24 mouse cellular contexts compared by ENCODE assay signal in the genomic region with DNA sequence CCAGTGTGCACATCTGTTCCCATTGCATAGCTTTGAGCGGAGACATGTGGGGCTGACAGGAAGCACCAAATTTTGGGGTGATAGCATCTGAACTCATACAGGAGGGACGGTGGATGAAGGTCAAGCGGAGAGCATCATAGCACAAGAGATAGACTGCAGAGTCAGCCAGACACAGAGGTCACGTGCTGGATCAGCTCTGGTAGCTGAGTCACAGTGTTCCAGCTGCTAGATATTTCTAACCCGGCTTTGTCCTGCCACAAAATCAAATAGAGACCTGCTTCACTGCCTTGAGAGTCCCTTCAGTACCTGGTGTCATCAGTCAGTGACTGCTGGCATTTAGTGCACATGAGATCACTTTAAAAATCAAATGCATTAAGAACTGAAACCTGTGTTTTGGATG. TPM values are rescaled to one million over a fixed set of nuclear protein-coding genes. Genes with fewer than 3 reads are reported as not detected.
DNase-seq lines count a peak whose midpoint lies in the region; ATAC-seq lines count a peak whose summit lies in the region.
"Had no signal": no experiment of that assay in that cellular context is flagged by ENCODE, and none has a peak within 500 bp of the region (broad histone marks: within the 10 kb centered on the region; RNA-seq: fewer than 3 reads in every experiment).

No protein-coding gene starts in this region.

- no peak overlapping the region for H3K4me3 ChIP-seq in neural tube, embryonic 12.5 days
- H3K4me3 ChIP-seq in hindbrain, embryonic 16.5 days (ENCODE audit: low read length) = no peak overlapping the region
- H3K4me3 ChIP-seq: embryonic facial prominence, embryonic 13.5 days; midbrain, embryonic 12.5 days had no signal

- H3K4me2 ChIP-seq in neural tube, embryonic 12.5 days (replicated peaks) = no peak overlapping the region
- H3K4me2 ChIP-seq in hindbrain, embryonic 16.5 days (ENCODE audit: low read length) = no peak overlapping the region
- H3K4me2 ChIP-seq: embryonic facial prominence, embryonic 13.5 days; midbrain, embryonic 12.5 days had no signal

- no peaks in the 10 kb centered on the region for H3K27me3 ChIP-seq in neural tube, embryonic 12.5 days (replicated peaks)
- H3K27me3 ChIP-seq in hindbrain, embryonic 16.5 days (replicated peaks; ENCODE audit: control insufficient read depth, insufficient read depth, low read length) = no peaks in the 10 kb centered on the region
- H3K27me3 ChIP-seq: embryonic facial prominence, embryonic 13.5 days had no signal

- H3K36me3 ChIP-seq in neural tube, embryonic 12.5 days = no peaks in the 10 kb centered on the region
- H3K36me3 ChIP-seq in hindbrain, embryonic 16.5 days (ENCODE audit: control insufficient read depth, insufficient read depth, low read length) = no peaks in the 10 kb centered on the region
- H3K36me3 ChIP-seq: embryonic facial prominence, embryonic 13.5 days; midbrain, embryonic 12.5 days had no signal

- peaks cover 6% of the 10 kb centered on the region; the same call in 1 of the 2 replicates for H3K4me1 ChIP-seq in neural tube, embryonic 12.5 days
- H3K4me1 ChIP-seq in hindbrain, embryonic 16.5 days (ENCODE audit: control insufficient read depth, insufficient read depth, low read depth, low read length) = peaks cover 5% of the 10 kb centered on the region; the same call in 1 of the 2 replicates
- H3K4me1 ChIP-seq: embryonic facial prominence, embryonic 13.5 days; midbrain, embryonic 12.5 days had no signal

- WGBS in neural tube, embryonic 12.5 days = 80% methylated on average over 5 of the region's 5 CpGs
- WGBS in hindbrain, embryonic 16.5 days = 70% methylated on average over 5 of the region's 5 CpGs

- H3K27ac ChIP-seq in neural tube, embryonic 12.5 days = no peak overlapping the region
- H3K27ac ChIP-seq in hindbrain, embryonic 16.5 days (ENCODE audit: low read depth, low read length) = peak overlapping the region; percentile 37
- H3K27ac ChIP-seq: embryonic facial prominence, embryonic 13.5 days; liver, embryonic 14.5 days; macrophage; midbrain, embryonic 12.5 days had no signal

- no peak for DNase-seq in neural tube, embryonic 10.5 days (ENCODE audit: extremely low spot score, low spot score)
- DNase-seq in adrenal gland, postnatal 10 days = peak; percentile 30
- no peak for DNase-seq in cerebellum, postnatal 10 days
- no peak for DNase-seq in cerebellum, postnatal 4 days (ENCODE audit: low spot score in 2 of 2)
- DNase-seq: cerebellum, adult 8-10 months; gastrocnemius, postnatal 36 days; kidney, adult 11 months; kidney, postnatal 10 days; right cerebral cortex, postnatal 14 days; spleen, adult 18-20 months; thymus, postnatal 36 days had no signal

- H3K9ac ChIP-seq in neural tube, embryonic 12.5 days = no peak overlapping the region
- H3K9ac ChIP-seq in hindbrain, embryonic 16.5 days (ENCODE audit: low read depth, low read length) = no peak overlapping the region
- H3K9ac ChIP-seq: embryonic facial prominence, embryonic 13.5 days; liver, embryonic 14.5 days; midbrain, embryonic 12.5 days had no signal

- H3K9me3 ChIP-seq in neural tube, embryonic 12.5 days = no peaks in the 10 kb centered on the region
- H3K9me3 ChIP-seq in hindbrain, embryonic 16.5 days (ENCODE audit: control insufficient read depth, low read length) = no peaks in the 10 kb centered on the region
- H3K9me3 ChIP-seq: embryonic facial prominence, embryonic 13.5 days; midbrain, embryonic 12.5 days had no signal

- ATAC-seq in neural tube, embryonic 12.5 days (ENCODE audit: low FRiP score, low read depth) = 0 out of 2 replicates have a peak, but pooled peaks have one; percentile 34
- ATAC-seq in hindbrain, embryonic 16.5 days = no peak
- ATAC-seq in inflammation-experienced regulatory T-cells, adult 6 months = no peak
- ATAC-seq: forebrain, embryonic 14.5 days had no signal

RNA-seq across cellular contexts. Expression of gene Slc6a5, which starts 40.3 kb away (rescaled TPM):
- polyA plus RNA-seq in neural tube, embryonic 12.5 days (2016; fragmentation: Nextera tagmentation; extraction: Ambion mirVana) = 13.5 and 14.5 TPM in 2 replicates
- total RNA-seq in adrenal gland, postnatal 10 days (2021) = 1 to 10 TPM in 1 of 2 experiments, under 1 TPM in 1; 0.58 to 1.7 TPM
- polyA plus RNA-seq in hindbrain, embryonic 16.5 days (2015; fragmentation: Nextera tagmentation; extraction: Ambion mirVana) = 13.3 and 15.7 TPM in 2 replicates
- polyA plus RNA-seq in inflammation-experienced regulatory T-cells, adult 6 months (2017; shearing (Covaris generic)) = not detected
- total RNA-seq: gastrocnemius, postnatal 36 days; heart, adult 8-10 months; hematopoietic stem cell, adult 5-6 weeks; MEL had no signal
- polyA plus RNA-seq: forebrain, embryonic 14.5 days; heart, embryonic 16.5 days; lung, embryonic 16.5 days; macrophage had no signal

Comparison
In these comparisons a context has a peak if more than half of its experiments do, and no peak if none do; other contexts are left out.
1. RNA of gene Slc6a5, which starts 40.3 kb away (polyA plus RNA-seq): 13.3 to 15.7 TPM in hindbrain, embryonic 16.5 days and 13.5 to 14.5 TPM in neural tube, embryonic 12.5 days; not detected in inflammation-experienced regulatory T-cells, adult 6 months; every median in the first group is over 10 times any median in the second.